Mouse (Mus musculus): ENCODE data around the gene Nlrc5. TPM values are rescaled to one million over a fixed set of nuclear protein-coding genes. Genes with fewer than 3 reads are reported as not detected.

Nlrc5 gene
- polyA plus RNA-seq, 1 experiment = 0.82 TPM

- Histone ChIP-seq H3K4me1 (ENCODE audit: control insufficient read depth, insufficient read depth, low read length) (no peaks in the 10 kb centered on the region), H3K4me3 (ENCODE audit: low read depth, low read length) (no peak overlapping the region), H3K27ac (ENCODE audit: insufficient read depth, low read length) (no peak overlapping the region), H3K9ac (ENCODE audit: low read depth, poor library complexity, severe bottlenecking) (no peak overlapping the region), H3K27me3 (ENCODE audit: control insufficient read depth, insufficient read depth, low read length, poor library complexity, severe bottlenecking) (no peaks in the 10 kb centered on the region), H3K9me3 (replicated peaks; ENCODE audit: control insufficient read depth, insufficient read depth, low read length, poor library complexity, severe bottlenecking) (no peaks in the 10 kb centered on the region), H3K36me3 (ENCODE audit: control insufficient read depth, insufficient read depth, low read length, poor library complexity, severe bottlenecking) (no peaks in the 10 kb centered on the region)
- TF ChIP-seq POLR2A (IDR thresholded peaks at IDR 0.05; ENCODE audit: insufficient read depth, low read length) = no peak
- no peak for TF ChIP-seq EP300 (IDR thresholded peaks at IDR 0.05; ENCODE audit: insufficient read depth, low read depth, low read length)
- no peak for TF ChIP-seq CTCF (IDR thresholded peaks at IDR 0.05; ENCODE audit: low read depth, low read length)
Observed at GRCm38 (mm10) chr8:94551471-94552422, 117.6 kb downstream of the Nlrc5 start.

GRCm38 (mm10) chr8:94552696-94553095, 118.5 kb downstream of the Nlrc5 start:
- Histone ChIP-seq H3K9me3 (replicated peaks; ENCODE audit: control insufficient read depth, insufficient read depth, low read length, poor library complexity, severe bottlenecking) (no peaks in the 10 kb centered on the region), H3K36me3 (ENCODE audit: control insufficient read depth, insufficient read depth, low read length, poor library complexity, severe bottlenecking) (no peaks in the 10 kb centered on the region), H3K9ac (ENCODE audit: low read depth, poor library complexity, severe bottlenecking) (no peak overlapping the region), H3K27me3 (ENCODE audit: control insufficient read depth, insufficient read depth, low read length, poor library complexity, severe bottlenecking) (no peaks in the 10 kb centered on the region), H3K4me1 (ENCODE audit: control insufficient read depth, insufficient read depth, low read length) (no peaks in the 10 kb centered on the region), H3K4me3 (ENCODE audit: low read depth, low read length) (no peak overlapping the region), H3K27ac (ENCODE audit: insufficient read depth, low read length) (no peak overlapping the region)
- TF ChIP-seq POLR2A (IDR thresholded peaks at IDR 0.05; ENCODE audit: insufficient read depth, low read length) (no peak), EP300 (IDR thresholded peaks at IDR 0.05; ENCODE audit: insufficient read depth, low read depth, low read length) (no peak), CTCF (IDR thresholded peaks at IDR 0.05; ENCODE audit: low read depth, low read length) (no peak)

GRCm38 (mm10) chr8:94557281-94557680, 123.1 kb downstream of the Nlrc5 start:
- Histone ChIP-seq H3K36me3 (ENCODE audit: control insufficient read depth, insufficient read depth, low read length, poor library complexity, severe bottlenecking) (no peaks in the 10 kb centered on the region), H3K9ac (ENCODE audit: low read depth, poor library complexity, severe bottlenecking) (no peak overlapping the region), H3K4me3 (ENCODE audit: low read depth, low read length) (no peak overlapping the region), H3K9me3 (replicated peaks; ENCODE audit: control insufficient read depth, insufficient read depth, low read length, poor library complexity, severe bottlenecking) (no peaks in the 10 kb centered on the region), H3K27me3 (ENCODE audit: control insufficient read depth, insufficient read depth, low read length, poor library complexity, severe bottlenecking) (no peaks in the 10 kb centered on the region), H3K4me1 (ENCODE audit: control insufficient read depth, insufficient read depth, low read length) (no peaks in the 10 kb centered on the region), H3K27ac (ENCODE audit: insufficient read depth, low read length) (no peak overlapping the region)
- TF ChIP-seq EP300 (IDR thresholded peaks at IDR 0.05; ENCODE audit: insufficient read depth, low read depth, low read length) (no peak), POLR2A (IDR thresholded peaks at IDR 0.05; ENCODE audit: insufficient read depth, low read length) (no peak), CTCF (IDR thresholded peaks at IDR 0.05; ENCODE audit: low read depth, low read length) (no peak)

- no peaks in the 10 kb centered on the region for H3K27me3 ChIP-seq (ENCODE audit: control insufficient read depth, insufficient read depth, low read length, poor library complexity, severe bottlenecking)
- no peaks in the 10 kb centered on the region for H3K9me3 ChIP-seq (replicated peaks; ENCODE audit: control insufficient read depth, insufficient read depth, low read length, poor library complexity, severe bottlenecking)
- no peaks in the 10 kb centered on the region for H3K36me3 ChIP-seq (ENCODE audit: control insufficient read depth, insufficient read depth, low read length, poor library complexity, severe bottlenecking)
- H3K9ac ChIP-seq (ENCODE audit: low read depth, poor library complexity, severe bottlenecking) = no peak overlapping the region
- H3K4me1 ChIP-seq (ENCODE audit: control insufficient read depth, insufficient read depth, low read length) = no peaks in the 10 kb centered on the region
- H3K27ac ChIP-seq (ENCODE audit: insufficient read depth, low read length) = no peak overlapping the region
- TF ChIP-seq POLR2A (IDR thresholded peaks at IDR 0.05; ENCODE audit: insufficient read depth, low read length) (no peak), EP300 (IDR thresholded peaks at IDR 0.05; ENCODE audit: insufficient read depth, low read depth, low read length) (no peak), CTCF (IDR thresholded peaks at IDR 0.05; ENCODE audit: low read depth, low read length) (no peak)
- no peak overlapping the region for H3K4me3 ChIP-seq (ENCODE audit: low read depth, low read length)
Observed at GRCm38 (mm10) chr8:94561256-94561655, 127.1 kb downstream of the Nlrc5 start.

GRCm38 (mm10) chr8:94564421-94564820, 130.3 kb downstream of the Nlrc5 start:
- no peaks in the 10 kb centered on the region for H3K27me3 ChIP-seq (ENCODE audit: control insufficient read depth, insufficient read depth, low read length, poor library complexity, severe bottlenecking)
- no peaks in the 10 kb centered on the region for H3K4me1 ChIP-seq (ENCODE audit: control insufficient read depth, insufficient read depth, low read length)
- TF ChIP-seq POLR2A (IDR thresholded peaks at IDR 0.05; ENCODE audit: insufficient read depth, low read length) (no peak), CTCF (IDR thresholded peaks at IDR 0.05; ENCODE audit: low read depth, low read length) (no peak), EP300 (IDR thresholded peaks at IDR 0.05; ENCODE audit: insufficient read depth, low read depth, low read length) (no peak)

GRCm38 (mm10) chr8:94566033-94566432, 131.9 kb downstream of the Nlrc5 start:
- Histone ChIP-seq H3K9me3 (replicated peaks; ENCODE audit: control insufficient read depth, insufficient read depth, low read length, poor library complexity, severe bottlenecking) (no peaks in the 10 kb centered on the region), H3K27ac (ENCODE audit: insufficient read depth, low read length) (no peak overlapping the region), H3K36me3 (ENCODE audit: control insufficient read depth, insufficient read depth, low read length, poor library complexity, severe bottlenecking) (no peaks in the 10 kb centered on the region), H3K4me1 (ENCODE audit: control insufficient read depth, insufficient read depth, low read length) (no peaks in the 10 kb centered on the region), H3K4me3 (ENCODE audit: low read depth, low read length) (no peak overlapping the region), H3K9ac (ENCODE audit: low read depth, poor library complexity, severe bottlenecking) (no peak overlapping the region), H3K27me3 (ENCODE audit: control insufficient read depth, insufficient read depth, low read length, poor library complexity, severe bottlenecking) (no peaks in the 10 kb centered on the region)
- TF ChIP-seq POLR2A (IDR thresholded peaks at IDR 0.05; ENCODE audit: insufficient read depth, low read length) (no peak), EP300 (IDR thresholded peaks at IDR 0.05; ENCODE audit: insufficient read depth, low read depth, low read length) (no peak), CTCF (IDR thresholded peaks at IDR 0.05; ENCODE audit: low read depth, low read length) (no peak)

More at GRCm38 (mm10) chr8:94564421-94564820, 130.3 kb downstream of the Nlrc5 start:
- H3K27ac ChIP-seq (ENCODE audit: insufficient read depth, low read length) = no peak overlapping the region
- no peak overlapping the region for H3K4me3 ChIP-seq (ENCODE audit: low read depth, low read length)
- H3K9me3 ChIP-seq (replicated peaks; ENCODE audit: control insufficient read depth, insufficient read depth, low read length, poor library complexity, severe bottlenecking) = no peaks in the 10 kb centered on the region
- H3K36me3 ChIP-seq (ENCODE audit: control insufficient read depth, insufficient read depth, low read length, poor library complexity, severe bottlenecking) = no peaks in the 10 kb centered on the region
- H3K9ac ChIP-seq (ENCODE audit: low read depth, poor library complexity, severe bottlenecking) = no peak overlapping the region
